Mouse (Mus musculus) small intestine, adult 2 months (tissue): ENCODE results near the gene Wdr17. TPM values are rescaled to one million over a fixed set of nuclear protein-coding genes. Genes with fewer than 3 reads are reported as not detected.
"Not testable (repeated sequence)": the region's sequence is repeated elsewhere in the genome, so short reads cannot be mapped to it uniquely, and the experiment has no call there.

Source experiments
- H3K27ac ChIP-seq: fragments of 200-500 bp; 2 replicates; pipeline ENCODE4 v1.5.1; 2012; ENCODE audit warnings: low read depth, low read length, control low read depth, inconsistent platforms; ENCODE audit not compliant: insufficient read depth
- H3K27me3 ChIP-seq: fragments of 200-500 bp; 2 replicates; pipeline ENCODE4 v1.6.1; 2012; ENCODE audit warnings: mild to moderate bottlenecking, moderate library complexity, low read length, inconsistent platforms; ENCODE audit not compliant: control insufficient read depth, insufficient read depth
- H3K36me3 ChIP-seq: fragments of 200-500 bp; 2 replicates; pipeline ENCODE4 v1.6.1; 2012; ENCODE audit warnings: mild to moderate bottlenecking, low read length, control low read depth, inconsistent platforms; ENCODE audit not compliant: control insufficient read depth, insufficient read depth
- H3K4me1 ChIP-seq: fragments of 200-500 bp; 2 replicates; pipeline ENCODE4 v1.6.1; 2012; ENCODE audit warnings: low read length, inconsistent platforms, mixed read lengths; ENCODE audit not compliant: control insufficient read depth, insufficient read depth, insufficient read length
- H3K4me3 ChIP-seq: fragments of 200-500 bp; 2 replicates; pipeline ENCODE4 v1.5.1; 2012; ENCODE audit warnings: low read depth, mild to moderate bottlenecking, control low read depth, inconsistent platforms, low read length, moderate library complexity
- CTCF ChIP-seq: fragments of 200-500 bp; IDR thresholded peaks from 2 replicates; pipeline ENCODE4 v1.5.1; 2012; ENCODE audit warnings: low read depth, mild to moderate bottlenecking, control low read depth, inconsistent platforms, low read length, moderate library complexity, mixed read lengths; ENCODE audit not compliant: insufficient replicate concordance, insufficient read length; ENCODE audit errors: extremely low read depth
- POLR2A ChIP-seq: fragments of 200-500 bp; IDR thresholded peaks from 2 replicates; pipeline ENCODE4 v1.6.1; 2012; ENCODE audit warnings: low read depth, mild to moderate bottlenecking, control low read depth, inconsistent platforms, low read length, moderate library complexity
- WGBS: fragments of 180-500 bp; shearing (Covaris S2); methylation state at CpG from one replicate; pipeline ENCODE4 v1.1.7; 2018; 5-methylcytosine and 5-hydroxymethylcytosine counted together
- polyA plus RNA-seq: library from polyadenylated mRNA; depleted of rRNA; stranded (reverse); fragments of >200 nt; gene quantifications from 2 replicates; pipeline ENCODE4 v1.2.3, GENCODE M21; 2012

Wdr17 gene
- polyA plus RNA-seq, 1 experiment = 0.09 TPM

DNA sequence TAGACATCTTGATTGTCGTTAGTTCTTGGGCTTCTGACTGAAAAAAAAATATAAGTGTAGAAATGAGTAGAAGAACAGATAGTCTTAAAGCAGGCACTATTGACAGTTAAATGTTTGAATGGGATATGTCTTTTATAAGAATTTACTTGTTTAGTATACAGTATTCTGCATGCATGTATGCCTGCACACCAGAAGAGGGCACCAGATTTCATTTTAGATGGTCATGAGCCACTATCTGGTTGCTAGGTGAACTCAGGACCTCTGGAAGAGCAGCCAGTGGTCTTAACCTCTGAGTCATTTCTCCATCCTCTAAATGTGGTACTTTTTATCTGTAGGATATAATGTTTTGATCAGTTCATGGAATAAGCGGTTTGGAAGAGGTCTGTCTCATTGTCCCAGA lies 227.3 kb downstream of the Wdr17 start:
- Histone ChIP-seq H3K4me1 (no peaks in the 10 kb centered on the region), H3K4me3 (no peak overlapping the region), H3K27me3 (no peaks in the 10 kb centered on the region), H3K27ac (no peak overlapping the region), H3K36me3 (no peaks in the 10 kb centered on the region)
- 86% methylated on average over 2 of the region's 2 CpGs for WGBS
- TF ChIP-seq POLR2A (no peak), CTCF (no peak)

DNA sequence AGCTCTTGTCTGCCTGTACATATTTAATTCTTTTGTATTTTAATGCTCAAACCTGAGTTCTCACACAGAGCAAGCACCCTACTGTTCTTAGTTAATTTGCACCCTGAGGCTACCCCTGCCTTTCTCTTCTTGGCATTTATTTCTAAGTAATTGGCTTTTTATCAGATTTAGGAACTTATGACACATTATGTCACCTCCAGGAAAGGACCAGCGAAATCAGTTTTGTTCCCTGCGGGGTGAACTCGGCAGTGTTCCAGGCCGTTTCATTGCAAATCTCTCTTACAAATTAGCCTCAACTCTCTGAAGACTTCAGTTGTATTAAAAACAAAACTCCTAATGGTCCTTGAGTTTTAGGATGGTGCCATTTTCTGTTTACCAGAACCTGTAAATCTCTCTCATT lies 248.3 kb downstream of the Wdr17 start:
- Histone ChIP-seq H3K27ac (no peak overlapping the region), H3K27me3 (no peaks in the 10 kb centered on the region), H3K36me3 (no peaks in the 10 kb centered on the region), H3K4me3 (no peak overlapping the region), H3K4me1 (no peaks in the 10 kb centered on the region)
- WGBS = 75% methylated on average over 4 of the region's 4 CpGs
- no peak for TF ChIP-seq CTCF
- TF ChIP-seq POLR2A = no peak

DNA sequence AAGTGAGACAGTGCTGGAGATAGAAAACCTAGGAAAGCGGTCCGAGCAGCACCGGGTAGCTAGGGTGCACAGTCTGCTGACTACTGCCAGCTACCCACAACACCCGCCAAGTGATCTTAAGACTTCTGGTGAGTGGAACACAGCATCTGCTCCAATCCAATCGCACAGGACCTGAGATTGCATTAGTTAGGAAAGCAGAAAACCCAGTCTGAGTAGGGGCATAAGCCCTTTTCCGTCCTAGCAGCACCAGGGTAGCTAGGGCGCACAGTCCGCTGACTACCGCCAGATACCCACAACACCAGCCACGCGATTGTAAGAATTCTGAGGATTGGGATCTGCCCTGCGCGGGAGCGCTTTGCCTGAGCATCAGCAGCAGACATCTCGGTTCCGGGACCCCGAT lies 270.3 kb downstream of the Wdr17 start:
- H3K27ac ChIP-seq, H3K36me3 ChIP-seq, H3K4me3 ChIP-seq, H3K27me3 ChIP-seq, H3K4me1 ChIP-seq: not testable (repeated sequence)
- 77% methylated on average over 17 of the region's 17 CpGs for WGBS

DNA sequence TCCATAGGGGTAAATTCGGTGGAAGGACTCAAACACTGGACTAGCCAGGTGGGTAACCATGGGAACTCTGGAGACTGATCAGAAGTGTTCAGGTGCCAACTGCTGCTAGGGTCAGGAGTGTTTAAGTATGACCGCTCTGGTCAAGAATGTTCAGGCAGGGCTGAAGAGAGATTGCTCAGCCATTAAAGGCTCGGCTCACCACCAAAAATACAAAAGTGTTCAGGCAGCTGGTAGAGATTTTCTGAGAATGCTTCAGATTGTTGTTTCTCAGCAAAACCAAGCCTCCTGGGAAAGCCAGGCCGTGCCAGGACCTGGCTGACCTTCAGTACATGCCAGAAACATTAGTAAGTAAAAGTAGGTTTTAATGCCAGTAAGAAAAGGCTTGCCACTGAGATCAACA lies 276.7 kb downstream of the Wdr17 start:
- no peak for TF ChIP-seq POLR2A
- no peak for TF ChIP-seq CTCF
- Histone ChIP-seq H3K27ac (no peak overlapping the region), H3K27me3 (no peaks in the 10 kb centered on the region), H3K4me1 (no peaks in the 10 kb centered on the region), H3K36me3 (no peaks in the 10 kb centered on the region), H3K4me3 (no peak overlapping the region)
- 64% methylated on average over 4 of the region's 4 CpGs for WGBS

DNA sequence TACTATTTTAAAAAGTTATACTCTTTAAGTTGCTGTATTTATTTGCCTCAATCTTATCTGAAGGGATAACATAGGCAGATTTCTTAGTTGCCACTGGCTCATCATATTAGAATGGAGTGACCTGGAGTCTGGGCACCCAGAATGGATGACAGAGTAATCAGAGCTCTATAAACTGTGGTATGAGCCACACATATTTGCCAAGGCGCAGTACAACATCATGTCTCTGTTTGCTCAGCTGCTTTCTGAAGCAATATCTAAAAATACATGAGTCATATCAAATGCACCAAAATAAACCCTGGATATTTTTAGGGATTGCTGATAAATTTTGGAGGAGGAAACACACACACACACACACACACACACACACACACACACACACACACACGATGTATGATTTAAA lies 277.6 kb downstream of the Wdr17 start:
- no peaks in the 10 kb centered on the region for H3K36me3 ChIP-seq
- TF ChIP-seq POLR2A (no peak), CTCF (no peak)
- no peak overlapping the region for H3K4me3 ChIP-seq
- no peak overlapping the region for H3K27ac ChIP-seq
- 56% methylated on average over 2 of the region's 2 CpGs for WGBS
- no peaks in the 10 kb centered on the region for H3K4me1 ChIP-seq
- no peaks in the 10 kb centered on the region for H3K27me3 ChIP-seq

DNA sequence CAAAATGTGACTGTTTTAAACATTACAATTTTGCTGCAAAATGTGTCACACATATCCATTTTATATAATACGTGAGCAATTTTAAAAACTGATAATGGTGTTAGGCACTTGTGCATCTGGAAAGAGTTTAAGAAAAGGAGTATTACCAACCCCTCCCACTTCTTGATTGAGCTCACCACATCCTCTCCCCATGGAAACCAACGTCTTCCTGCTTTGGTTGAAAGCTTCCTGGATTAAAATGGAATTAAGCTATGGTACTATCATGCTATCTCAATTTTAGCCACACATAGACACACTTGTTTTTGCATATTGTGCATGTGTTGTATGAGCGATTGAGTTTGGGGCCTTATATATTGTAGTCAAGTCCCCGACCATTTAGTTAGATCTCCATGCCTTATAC lies 283.5 kb downstream of the Wdr17 start:
- WGBS = 70% methylated on average over 4 of the region's 4 CpGs
- no peaks in the 10 kb centered on the region for H3K27me3 ChIP-seq
- no peaks in the 10 kb centered on the region for H3K36me3 ChIP-seq
- TF ChIP-seq POLR2A = no peak
- TF ChIP-seq CTCF = no peak
- no peaks in the 10 kb centered on the region for H3K4me1 ChIP-seq
- no peak overlapping the region for H3K27ac ChIP-seq
- no peak overlapping the region for H3K4me3 ChIP-seq

DNA sequence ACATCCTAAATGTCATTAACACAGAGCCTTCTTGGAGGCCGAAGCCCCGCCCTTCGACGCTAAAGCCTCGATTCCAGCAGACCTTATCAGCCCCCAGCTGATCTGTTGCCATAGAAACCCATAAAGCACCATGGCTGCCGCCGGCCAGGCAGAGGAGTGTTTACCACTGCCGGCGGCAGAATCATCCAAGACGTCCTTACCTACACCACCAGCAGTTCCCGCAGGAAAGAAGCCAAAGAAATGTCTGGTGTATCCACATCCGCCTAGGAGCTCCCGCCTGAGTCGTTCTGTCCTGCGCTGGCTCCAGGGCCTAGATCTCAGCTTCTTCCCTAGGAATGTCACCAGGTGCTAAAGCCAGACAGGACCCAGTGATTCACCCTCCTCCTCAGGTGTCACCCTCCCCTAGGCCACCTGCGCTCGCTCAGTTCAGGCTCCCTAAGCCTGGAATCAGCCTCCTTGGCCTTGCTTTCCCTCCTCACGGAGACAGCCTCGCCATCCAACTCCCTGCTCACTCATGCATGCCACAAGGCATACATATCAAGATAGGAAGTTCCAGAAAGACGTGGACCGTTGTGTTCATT lies 286.2 kb downstream of the Wdr17 start, which contains the start of gene Spata4:
Gene Spata4 (plus strand): TSS at position 111 of the 581 bp plus-strand sequence.
- no peaks in the 10 kb centered on the region for H3K27me3 ChIP-seq
- no peak within 1 kb of the TSS for H3K4me3 ChIP-seq
- 16% methylated on average over 21 of the region's 21 CpGs for WGBS
- TF ChIP-seq POLR2A (no peak), CTCF (no peak)
- H3K36me3 ChIP-seq = no peaks in the 10 kb centered on the region
- H3K4me1 ChIP-seq = no peaks in the 10 kb centered on the region
- H3K27ac ChIP-seq = no peak within 1 kb of the TSS

DNA sequence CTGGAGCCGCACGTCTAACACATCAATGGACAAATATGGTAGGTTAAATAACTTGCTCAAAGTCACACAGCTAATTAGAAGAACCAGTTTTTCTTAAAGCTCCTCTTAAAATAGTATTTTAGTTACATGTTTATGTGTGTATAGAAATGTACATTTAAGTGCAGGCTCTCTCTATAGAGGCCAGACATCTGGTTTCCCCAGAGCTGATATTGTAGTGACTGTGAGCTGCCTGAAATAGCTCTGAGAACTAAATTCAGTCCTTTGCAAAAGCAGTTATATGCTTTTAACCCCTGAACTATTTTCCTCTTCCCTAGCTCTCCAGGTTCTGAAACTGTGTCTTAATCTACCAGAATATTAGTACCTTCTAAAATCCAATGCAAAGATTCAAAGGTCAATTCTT lies 289.6 kb downstream of the Wdr17 start:
- Histone ChIP-seq H3K4me3 (no peak overlapping the region), H3K27ac (no peak overlapping the region), H3K27me3 (no peaks in the 10 kb centered on the region), H3K36me3 (no peaks in the 10 kb centered on the region), H3K4me1 (no peaks in the 10 kb centered on the region)
- WGBS = 81% methylated on average over 2 of the region's 2 CpGs
- no peak for TF ChIP-seq CTCF
- no peak for TF ChIP-seq POLR2A
